Mouse (Mus musculus): ENCODE data around the gene Id1. TPM values are rescaled to one million over a fixed set of nuclear protein-coding genes. Genes with fewer than 3 reads are reported as not detected.

The Id1 gene
- total and polyA plus RNA-seq, 3 experiments, result 0.93 TPM; not detected in 2

DNA sequence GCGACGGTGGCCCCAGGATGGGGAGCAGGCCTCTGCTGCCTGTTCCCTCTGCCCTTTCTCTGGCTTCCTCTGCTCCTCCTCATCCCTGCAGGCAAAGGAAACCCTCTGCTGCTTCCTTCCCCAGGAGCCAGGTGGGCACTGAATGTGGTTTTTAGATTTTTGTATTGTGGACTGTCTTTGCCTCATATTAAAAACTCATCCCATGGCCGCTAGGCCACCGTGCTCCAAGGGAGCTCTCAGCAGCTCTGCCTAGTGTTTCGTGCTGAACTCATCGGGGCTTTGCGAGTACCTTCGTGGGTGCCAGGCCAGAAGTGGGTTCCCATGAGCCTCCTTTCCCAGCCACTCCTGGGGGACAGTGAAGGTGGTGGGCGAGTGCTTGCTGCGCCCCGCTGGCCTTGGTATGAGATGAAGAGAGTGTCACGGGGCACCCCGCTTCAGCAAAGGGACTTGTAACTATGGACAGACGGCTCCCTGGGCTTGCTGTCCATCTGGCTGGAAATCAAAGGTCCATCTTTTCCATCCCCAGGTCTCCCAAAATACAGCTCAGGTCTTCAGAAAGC is 31.2 kb upstream of the Id1 start:
- DNase-seq (ENCODE audit: extremely low read depth), result no peak
- Histone ChIP-seq H3K27ac (ENCODE audit: insufficient read depth, low read depth) (no peak overlapping the region), H3K4me1 (ENCODE audit: control insufficient read depth in 1 of 2, insufficient read depth in 2 of 2) (peaks cover 0 to 8% of the 10 kb centered on the region in 2 experiments; a peak in 2 of 4 replicates), H3K79me2 (replicated peaks; ENCODE audit: control insufficient read depth, extremely low read depth, insufficient read depth, poor library complexity, severe bottlenecking) (no peaks in the 10 kb centered on the region), H3K9me3 (replicated peaks; ENCODE audit: low read length) (peaks cover 7% of the 10 kb centered on the region), H3K36me3 (replicated peaks in 1 of 2; ENCODE audit: control insufficient read depth in 1 of 2, insufficient read depth in 1 of 2, low read length in 1 of 2) (peaks cover 76 to 96% of the 10 kb centered on the region in 2 experiments), H3K27me3 (replicated peaks) (no peaks in the 10 kb centered on the region), H3K9ac (ENCODE audit: insufficient read depth, low read depth) (no peak overlapping the region), H3K4me3 (replicated peaks in 1 of 3; ENCODE audit: low read depth in 2 of 3, low read length in 2 of 3, poor library complexity in 1 of 3) (no peak overlapping the region), H3K4me2 (ENCODE audit: insufficient read depth, low read depth, poor library complexity, severe bottlenecking) (no peak overlapping the region)
- dilution Hi-C loops (cut with MboI; ENCODE audit: extremely low pct_ligation_motif_present, extremely low pct_unique_long_range_greater_than_20kb, low sequenced_read_pairs) (no loop called here), in situ Hi-C loops (cut with MboI; ENCODE audit: low pct_ligation_motif_present, low pct_unique_long_range_greater_than_20kb, low sequenced_read_pairs) (loop anchor here (5.0 kb wide), 2 partner anchors 32 to 127 kb away; partner anchors contain the start of genes Bcl2l1 and Id1)
- no peak for TF ChIP-seq JUN (IDR thresholded peaks at IDR 0.05; ENCODE audit: insufficient read depth, low read depth, low read length)
- TF ChIP-seq UBTF (IDR thresholded peaks at IDR 0.05; ENCODE audit: low read depth, low read length), result no peak
- TF ChIP-seq GABPA (IDR thresholded peaks at IDR 0.05; ENCODE audit: insufficient replicate concordance, low read depth, low read length), result no peak
- no peak for TF ChIP-seq ZMIZ1 (IDR thresholded peaks at IDR 0.05; ENCODE audit: low read depth, low read length)
- TF ChIP-seq HCFC1 (IDR thresholded peaks at IDR 0.05; ENCODE audit: low read depth, low read length), result no peak
- no peak for TF ChIP-seq MXI1 (IDR thresholded peaks at IDR 0.05; ENCODE audit: low read depth, low read length)
- no peak for TF ChIP-seq MAFK (IDR thresholded peaks at IDR 0.05; ENCODE audit: insufficient replicate concordance, low read length)
- TF ChIP-seq KAT2A (IDR thresholded peaks at IDR 0.05; ENCODE audit: insufficient replicate concordance, low read length), result no peak
- no peak for TF ChIP-seq USF1 (IDR thresholded peaks at IDR 0.05; ENCODE audit: low read depth, low read length)
- no peak for TF ChIP-seq BHLHE40 (IDR thresholded peaks at IDR 0.05; ENCODE audit: low read depth, low read length)
- TF ChIP-seq ETS1 (conservative IDR thresholded peaks at IDR 0.05; ENCODE audit: low read depth, low read length), result no peak
- TF ChIP-seq ZKSCAN1 (IDR thresholded peaks at IDR 0.05; ENCODE audit: borderline replicate concordance, low read depth, low read length), result no peak
- no peak for TF ChIP-seq POLR2AphosphoS2 (IDR thresholded peaks at IDR 0.05; ENCODE audit: low read depth, low read length)
- no peak; the same call in 1 of the 2 replicates for TF ChIP-seq RAD21 (IDR thresholded peaks at IDR 0.05; ENCODE audit: low read depth, low read length)

DNA sequence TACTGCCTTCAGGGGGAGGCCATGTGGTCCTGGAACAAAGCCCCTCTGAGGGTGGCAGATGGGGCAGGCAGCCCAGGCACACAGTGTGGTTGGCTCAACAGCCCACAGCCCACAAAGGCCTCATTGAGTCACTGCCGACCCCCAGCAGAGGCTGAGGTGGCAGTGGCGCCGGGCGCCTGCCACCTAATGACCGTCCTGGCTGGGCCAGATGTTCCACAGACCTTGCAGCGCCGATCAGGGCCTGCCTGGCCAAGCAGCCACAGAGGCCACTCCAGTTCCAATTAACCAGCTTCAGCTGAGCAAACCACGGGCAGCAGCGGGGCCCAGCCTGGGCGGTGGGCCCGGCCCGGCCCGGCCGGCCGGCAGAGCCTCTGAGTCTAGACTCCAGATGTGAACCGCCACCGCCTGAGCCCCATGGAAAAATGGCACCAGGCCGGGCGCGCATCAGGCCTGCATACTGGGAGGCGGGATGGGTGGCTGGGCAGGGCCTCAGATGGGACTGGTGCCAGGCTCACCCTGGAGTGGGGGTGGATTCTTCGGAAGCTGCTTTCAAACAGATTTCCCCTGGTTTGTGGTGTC is 30.0 kb upstream of the Id1 start:
- H3K4me3 ChIP-seq (replicated peaks in 1 of 3; ENCODE audit: low read depth in 2 of 3, low read length in 2 of 3, poor library complexity in 1 of 3), result no peak overlapping the region
- H3K9me3 ChIP-seq (replicated peaks; ENCODE audit: low read length), result peaks cover under 1% of the 10 kb centered on the region
- H3K4me2 ChIP-seq (ENCODE audit: insufficient read depth, low read depth, poor library complexity, severe bottlenecking), result no peak overlapping the region
- no peak for DNase-seq (ENCODE audit: extremely low read depth)
- H3K27me3 ChIP-seq (replicated peaks), result no peaks in the 10 kb centered on the region
- H3K4me1 ChIP-seq (ENCODE audit: control insufficient read depth in 1 of 2, insufficient read depth in 2 of 2), result no peaks in the 10 kb centered on the region
- H3K36me3 ChIP-seq (replicated peaks in 1 of 2; ENCODE audit: control insufficient read depth in 1 of 2, insufficient read depth in 1 of 2, low read length in 1 of 2), result peaks cover 64 to 90% of the 10 kb centered on the region in 2 experiments
- in situ Hi-C loops (cut with MboI; ENCODE audit: low pct_ligation_motif_present, low pct_unique_long_range_greater_than_20kb, low sequenced_read_pairs), result no loop called here
- H3K9ac ChIP-seq (ENCODE audit: insufficient read depth, low read depth), result no peak overlapping the region
- TF ChIP-seq PAX5 (IDR thresholded peaks at IDR 0.05; ENCODE audit: low read length) (no peak), JUND (conservative IDR thresholded peaks at IDR 0.05; ENCODE audit: low read depth, low read length) (no peak), MXI1 (IDR thresholded peaks at IDR 0.05; ENCODE audit: low read depth, low read length) (no peak), CHD2 (IDR thresholded peaks at IDR 0.05; ENCODE audit: low read length) (no peak), JUN (IDR thresholded peaks at IDR 0.05; ENCODE audit: insufficient read depth, low read depth, low read length) (no peak), BHLHE40 (IDR thresholded peaks at IDR 0.05; ENCODE audit: low read depth, low read length) (no peak), MEF2A (IDR thresholded peaks at IDR 0.05; ENCODE audit: borderline replicate concordance, low read depth, low read length) (no peak), SIN3A (IDR thresholded peaks at IDR 0.05; ENCODE audit: low read length) (no peak), UBTF (IDR thresholded peaks at IDR 0.05; ENCODE audit: low read depth, low read length) (no peak), ZC3H11A (IDR thresholded peaks at IDR 0.05; ENCODE audit: low read depth, low read length) (no peak), ETS1 (conservative IDR thresholded peaks at IDR 0.05; ENCODE audit: low read depth, low read length) (no peak), RCOR1 (conservative IDR thresholded peaks at IDR 0.05; ENCODE audit: low read depth, low read length) (no peak), KAT2A (IDR thresholded peaks at IDR 0.05; ENCODE audit: insufficient replicate concordance, low read length) (no peak), MAX (IDR thresholded peaks at IDR 0.05; ENCODE audit: low read length) (no peak), HCFC1 (IDR thresholded peaks at IDR 0.05; ENCODE audit: low read depth, low read length) (no peak), ELF1 (IDR thresholded peaks at IDR 0.05; ENCODE audit: low read depth, low read length) (no peak), ZMIZ1 (IDR thresholded peaks at IDR 0.05; ENCODE audit: low read depth, low read length) (no peak), EP300 (IDR thresholded peaks at IDR 0.05; ENCODE audit: low read length) (no peak), GABPA (IDR thresholded peaks at IDR 0.05; ENCODE audit: insufficient replicate concordance, low read depth, low read length) (no peak)
- no peaks in the 10 kb centered on the region for H3K79me2 ChIP-seq (replicated peaks; ENCODE audit: control insufficient read depth, extremely low read depth, insufficient read depth, poor library complexity, severe bottlenecking)
- dilution Hi-C loops (cut with MboI; ENCODE audit: extremely low pct_ligation_motif_present, extremely low pct_unique_long_range_greater_than_20kb, low sequenced_read_pairs), result no loop called here
- no peak overlapping the region for H3K27ac ChIP-seq (ENCODE audit: insufficient read depth, low read depth)
